Mouse (Mus musculus) liver, embryonic 12.5 days (tissue): ENCODE results near the gene Fam53b. TPM values are rescaled to one million over a fixed set of nuclear protein-coding genes. Genes with fewer than 3 reads are reported as not detected.

Source experiments
- ATAC-seq: fragments of 200-750 bp; cut with Nextera tagmentation; 2 replicates; pipeline ENCODE4 v1.8.0; 2017; ENCODE audit warnings: moderate number of reproducible peaks, mild to moderate bottlenecking, moderate library complexity
- H3K27ac ChIP-seq: fragments of 300-500 bp; sonication (generic); 2 replicates; pipeline ENCODE4 v1.5.1; 2016; ENCODE audit warnings: mild to moderate bottlenecking
- H3K27me3 ChIP-seq: fragments of 300-500 bp; sonication (generic); replicated peaks from 2 replicates; pipeline ENCODE4 v1.6.1; 2016; ENCODE audit warnings: mild to moderate bottlenecking, moderate library complexity
- H3K36me3 ChIP-seq: fragments of 300-500 bp; sonication (generic); 2 replicates; pipeline ENCODE4 v1.6.1; 2016; ENCODE audit warnings: mild to moderate bottlenecking, moderate library complexity
- H3K4me1 ChIP-seq: fragments of 300-500 bp; sonication (generic); 2 replicates; pipeline ENCODE4 v1.6.1; 2016
- H3K4me2 ChIP-seq: fragments of 300-500 bp; sonication (generic); 2 replicates; pipeline ENCODE4 v1.6.1; 2016; ENCODE audit warnings: mild to moderate bottlenecking, moderate library complexity
- H3K4me3 ChIP-seq: fragments of 300-500 bp; sonication (generic); 2 replicates; pipeline ENCODE4 v1.5.1; 2016; ENCODE audit warnings: mild to moderate bottlenecking, moderate library complexity
- H3K9ac ChIP-seq: fragments of 300-500 bp; sonication (generic); 2 replicates; pipeline ENCODE4 v1.6.1; 2016; ENCODE audit warnings: mild to moderate bottlenecking, moderate library complexity
- H3K9me3 ChIP-seq: fragments of 300-500 bp; sonication (generic); replicated peaks from 2 replicates; pipeline ENCODE4 v1.6.1; 2016; ENCODE audit warnings: mild to moderate bottlenecking, moderate library complexity
- WGBS: fragments of 180-500 bp; shearing (Covaris S2); methylation state at CpG from one replicate; pipeline ENCODE4 v1.1.7; 2016; ENCODE audit not compliant: insufficient replicate concordance; 5-methylcytosine and 5-hydroxymethylcytosine counted together
- polyA plus RNA-seq: library from polyadenylated mRNA; unstranded; fragments of >200 nt; fragmentation: Nextera tagmentation; extraction: Ambion mirVana; gene quantifications from 2 replicates; pipeline ENCODE4 v1.2.1, GENCODE M21; 2016

Fam53b gene
- polyA plus RNA-seq, 1 experiment from 2014 or later, result 28.8 TPM

DNA sequence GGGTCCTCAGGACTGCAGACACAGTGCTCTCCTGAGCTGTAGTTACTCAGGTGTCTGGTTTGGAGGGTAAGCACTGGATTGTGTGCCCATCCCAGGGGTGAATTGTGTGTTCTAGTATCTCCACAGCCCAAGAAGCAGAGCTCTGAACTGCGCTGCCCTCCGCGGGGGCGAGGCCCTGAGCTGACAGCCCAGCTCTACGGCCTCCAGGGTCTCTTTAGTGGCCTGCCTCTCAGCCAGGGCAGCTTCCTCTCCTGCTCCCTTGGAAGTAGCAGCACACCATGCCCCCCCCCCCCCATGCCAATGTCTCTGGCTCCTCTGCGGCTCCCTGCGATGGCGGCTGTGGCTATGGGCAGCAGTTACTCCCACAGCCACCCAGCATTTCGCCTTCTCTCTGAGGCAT lies 102.1 kb downstream of the Fam53b start:
- Histone ChIP-seq H3K36me3 (peaks cover 50% of the 10 kb centered on the region), H3K4me3 (no peak overlapping the region), H3K9me3 (no peaks in the 10 kb centered on the region), H3K27me3 (no peaks in the 10 kb centered on the region), H3K4me2 (0 out of 2 replicates have a peak overlapping the region, but pooled peaks have one; percentile 2), H3K4me1 (peaks cover 45% of the 10 kb centered on the region), H3K27ac (no peak overlapping the region), H3K9ac (no peak overlapping the region)
- 0 out of 2 replicates have a peak, but pooled peaks have one; percentile 5 for ATAC-seq
- WGBS, result 79% methylated on average over 9 of the region's 9 CpGs

DNA sequence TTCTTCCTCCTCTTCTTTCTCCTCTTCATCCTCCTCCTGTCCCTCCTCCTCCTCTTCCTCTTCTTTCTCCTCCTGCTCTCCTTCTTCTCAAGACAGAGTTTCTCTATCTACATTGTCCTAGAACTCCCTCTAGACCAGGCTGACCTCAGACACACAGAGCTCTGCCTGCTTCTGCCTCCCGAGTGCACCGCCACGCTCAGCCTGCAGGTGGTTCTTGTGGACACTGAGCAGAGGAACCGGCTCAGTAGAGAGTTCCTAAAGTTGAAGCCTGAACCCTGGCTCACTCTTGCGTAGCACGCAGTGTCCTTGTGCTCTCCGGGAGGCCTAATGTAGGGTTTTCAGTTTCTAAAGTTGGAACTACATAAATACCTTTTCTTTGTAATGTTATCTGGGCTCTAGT lies 108.6 kb downstream of the Fam53b start:
- Histone ChIP-seq H3K36me3 (no peaks in the 10 kb centered on the region), H3K4me1 (peaks cover 2% of the 10 kb centered on the region), H3K9ac (no peak overlapping the region), H3K27ac (no peak overlapping the region), H3K4me2 (no peak overlapping the region), H3K4me3 (no peak overlapping the region), H3K27me3 (no peaks in the 10 kb centered on the region), H3K9me3 (no peaks in the 10 kb centered on the region)
- peak; percentile 28; the same call in 1 of the 2 replicates for ATAC-seq
- WGBS, result 79% methylated on average over 7 of the region's 7 CpGs

DNA sequence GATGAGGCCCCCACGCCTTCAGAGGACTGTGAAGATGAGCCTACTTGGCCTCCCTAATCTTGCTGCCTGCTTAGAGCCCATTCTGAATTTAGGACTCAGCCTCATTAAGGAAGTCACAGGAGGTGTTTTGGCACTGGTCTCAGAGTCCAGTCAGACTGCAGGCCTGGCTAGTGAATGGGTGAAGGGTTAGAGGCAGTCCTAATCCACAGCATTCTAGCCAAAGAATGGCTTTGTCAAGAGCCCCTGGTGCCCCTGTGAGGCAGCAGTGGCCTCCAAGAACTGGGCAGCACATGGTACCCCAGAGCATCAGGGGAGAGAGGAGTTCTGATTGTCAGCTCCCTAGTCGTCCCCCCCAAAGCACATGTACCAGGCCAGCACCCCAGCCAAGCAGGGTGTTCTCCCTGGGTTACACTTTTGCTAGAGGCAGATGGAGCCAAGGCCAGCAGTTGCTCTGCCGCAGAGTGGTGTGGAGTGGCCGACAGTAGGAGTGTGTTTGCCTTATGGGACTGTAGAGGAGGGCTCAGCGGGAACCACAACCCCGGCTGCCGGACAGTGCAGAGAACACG lies 109.3 kb downstream of the Fam53b start:
- no peaks in the 10 kb centered on the region for H3K9me3 ChIP-seq
- no peak overlapping the region for H3K9ac ChIP-seq
- H3K4me1 ChIP-seq, result peaks cover 7% of the 10 kb centered on the region
- H3K4me2 ChIP-seq, result no peak overlapping the region
- no peaks in the 10 kb centered on the region for H3K27me3 ChIP-seq
- no peak overlapping the region for H3K27ac ChIP-seq
- no peaks in the 10 kb centered on the region for H3K36me3 ChIP-seq
- 79% methylated on average over 8 of the region's 8 CpGs for WGBS
- no peak overlapping the region for H3K4me3 ChIP-seq
- ATAC-seq, result no peak

DNA sequence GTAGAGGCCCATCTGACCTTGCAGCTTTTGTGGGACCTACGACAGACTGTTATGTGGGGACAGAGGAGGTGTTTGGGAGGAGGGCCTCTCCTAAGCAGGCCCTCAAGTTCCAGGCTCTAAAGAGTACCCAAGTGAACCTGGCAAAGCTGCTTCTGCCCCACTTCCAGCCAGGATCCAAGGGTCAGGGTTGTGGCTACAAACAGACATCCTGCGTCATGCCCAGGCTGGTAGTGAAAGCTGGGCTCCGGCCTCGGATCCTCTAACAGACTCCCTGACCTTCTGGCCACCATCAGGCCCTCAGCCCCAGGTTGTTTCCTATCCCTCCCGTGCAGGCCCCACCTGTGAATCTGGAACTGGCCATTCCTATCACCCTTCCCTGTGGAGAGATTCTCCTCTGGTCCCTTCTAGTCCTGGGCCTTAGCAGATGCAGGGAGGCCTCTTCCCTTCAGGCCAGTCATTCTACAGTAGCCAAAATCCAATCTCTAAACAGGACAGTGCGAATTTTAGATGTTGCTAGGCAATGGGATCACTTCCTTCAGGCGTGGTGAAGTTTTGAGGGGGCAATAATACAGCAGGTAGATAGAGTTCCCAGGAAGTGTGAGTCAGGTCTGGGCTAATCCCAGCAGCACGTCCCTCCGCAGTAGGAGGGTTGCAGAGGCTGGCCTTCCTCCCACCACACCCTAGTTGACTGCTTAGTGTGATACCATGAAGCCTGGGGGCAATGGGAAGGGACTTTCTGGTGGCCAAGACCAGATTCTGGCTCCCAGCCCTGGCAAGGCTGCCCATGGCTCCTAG lies 110.0 kb downstream of the Fam53b start:
- Histone ChIP-seq H3K36me3 (no peaks in the 10 kb centered on the region), H3K4me2 (no peak overlapping the region)
- 78% methylated on average over 9 of the region's 9 CpGs for WGBS

DNA sequence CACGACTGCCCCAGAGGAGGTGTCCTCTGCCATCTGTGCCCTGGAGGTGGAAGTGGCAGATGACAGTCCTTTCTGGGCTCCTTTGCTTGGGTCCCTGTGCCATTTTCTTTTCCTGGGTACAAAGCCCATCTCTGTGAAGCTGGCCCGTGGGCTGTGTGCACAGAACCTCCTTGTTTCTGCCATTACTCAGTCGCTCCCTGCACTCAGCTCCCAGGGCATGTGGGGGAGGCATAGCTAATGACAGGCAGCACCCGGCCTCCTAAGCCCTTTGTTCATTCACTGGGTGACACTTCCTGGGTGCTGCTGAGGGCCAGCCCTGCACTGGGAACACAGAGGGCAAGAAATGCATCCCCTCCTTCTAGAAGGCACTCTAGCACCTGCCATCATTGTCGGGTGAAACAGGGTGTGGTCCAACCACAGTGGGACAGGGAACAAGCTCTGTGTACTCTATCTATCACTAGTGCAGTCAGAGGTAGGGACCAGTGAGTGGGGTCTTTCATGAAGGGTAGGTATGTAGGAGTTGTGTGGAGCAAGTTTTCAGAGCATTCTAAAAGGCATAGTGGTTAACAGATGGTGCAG lies 111.1 kb downstream of the Fam53b start:
- no peak for ATAC-seq
- H3K9ac ChIP-seq, result no peak overlapping the region
- no peaks in the 10 kb centered on the region for H3K27me3 ChIP-seq
- no peaks in the 10 kb centered on the region for H3K36me3 ChIP-seq
- no peak overlapping the region for H3K4me2 ChIP-seq
- peaks cover 7% of the 10 kb centered on the region for H3K4me1 ChIP-seq
- H3K27ac ChIP-seq, result no peak overlapping the region
- 54% methylated on average over 5 of the region's 5 CpGs for whole genome bisulfite sequencing
- no peak overlapping the region for H3K4me3 ChIP-seq
- H3K9me3 ChIP-seq, result no peaks in the 10 kb centered on the region

More for the DNA sequence above, 110.0 kb downstream of the Fam53b start:
- no peak overlapping the region for H3K27ac ChIP-seq
- H3K9me3 ChIP-seq, result no peaks in the 10 kb centered on the region
- H3K4me3 ChIP-seq, result no peak overlapping the region
- no peak for ATAC-seq
- H3K27me3 ChIP-seq, result no peaks in the 10 kb centered on the region
- no peak overlapping the region for H3K9ac ChIP-seq
- H3K4me1 ChIP-seq, result peaks cover 7% of the 10 kb centered on the region

DNA sequence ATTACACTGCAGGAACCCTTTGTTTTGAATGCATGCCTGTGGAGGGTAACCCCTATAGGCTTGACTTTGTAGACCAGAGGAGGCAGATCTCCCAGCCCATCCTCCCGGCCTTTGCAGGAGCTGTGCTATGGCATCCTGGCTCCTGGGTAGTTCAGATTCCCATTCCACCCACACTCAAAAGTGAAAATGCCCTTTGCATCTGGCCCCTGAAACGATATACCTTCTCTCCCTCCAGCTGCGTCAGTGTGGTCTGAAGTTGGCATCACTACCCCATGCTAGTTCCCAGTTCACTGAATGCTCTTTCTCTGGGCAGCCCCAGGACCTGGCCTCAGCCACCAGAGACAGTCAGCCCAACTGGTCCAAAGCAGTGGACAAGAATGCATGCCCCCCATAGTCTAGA lies 111.7 kb downstream of the Fam53b start:
- no peaks in the 10 kb centered on the region for H3K9me3 ChIP-seq
- no peaks in the 10 kb centered on the region for H3K27me3 ChIP-seq
- no peak overlapping the region for H3K9ac ChIP-seq
- WGBS, result 68% methylated on average over 3 of the region's 3 CpGs
- ATAC-seq, result no peak
- no peak overlapping the region for H3K4me2 ChIP-seq
- no peak overlapping the region for H3K27ac ChIP-seq
- H3K4me1 ChIP-seq, result peaks cover 7% of the 10 kb centered on the region
- H3K36me3 ChIP-seq, result no peaks in the 10 kb centered on the region
- no peak overlapping the region for H3K4me3 ChIP-seq

DNA sequence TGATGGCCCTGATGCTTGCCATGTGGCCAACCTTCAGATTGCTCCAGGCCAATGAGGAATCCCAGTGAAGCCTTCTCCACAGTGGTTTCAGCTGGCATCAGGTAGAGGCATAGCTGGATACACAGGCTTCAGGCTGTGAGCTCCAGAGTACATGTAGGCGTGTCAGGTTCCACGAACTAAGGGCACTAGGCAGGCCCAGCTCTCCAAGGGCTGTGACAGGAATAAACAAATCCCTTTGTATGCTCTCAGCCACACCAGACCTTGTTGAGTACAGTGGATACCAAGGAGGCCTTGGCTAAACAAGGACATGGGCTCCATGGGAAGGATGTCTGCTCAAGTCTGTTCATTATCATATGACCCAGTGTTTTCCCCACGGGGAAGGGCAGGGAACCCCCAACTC lies 112.3 kb downstream of the Fam53b start:
- H3K36me3 ChIP-seq, result no peaks in the 10 kb centered on the region
- H3K4me1 ChIP-seq, result peaks cover 7% of the 10 kb centered on the region
- no peak overlapping the region for H3K9ac ChIP-seq
- no peak for ATAC-seq
- H3K4me3 ChIP-seq, result no peak overlapping the region
- no peak overlapping the region for H3K27ac ChIP-seq
- no peaks in the 10 kb centered on the region for H3K27me3 ChIP-seq
- no peak overlapping the region for H3K4me2 ChIP-seq
- 78% methylated on average over 3 of the region's 3 CpGs for WGBS
- no peaks in the 10 kb centered on the region for H3K9me3 ChIP-seq

DNA sequence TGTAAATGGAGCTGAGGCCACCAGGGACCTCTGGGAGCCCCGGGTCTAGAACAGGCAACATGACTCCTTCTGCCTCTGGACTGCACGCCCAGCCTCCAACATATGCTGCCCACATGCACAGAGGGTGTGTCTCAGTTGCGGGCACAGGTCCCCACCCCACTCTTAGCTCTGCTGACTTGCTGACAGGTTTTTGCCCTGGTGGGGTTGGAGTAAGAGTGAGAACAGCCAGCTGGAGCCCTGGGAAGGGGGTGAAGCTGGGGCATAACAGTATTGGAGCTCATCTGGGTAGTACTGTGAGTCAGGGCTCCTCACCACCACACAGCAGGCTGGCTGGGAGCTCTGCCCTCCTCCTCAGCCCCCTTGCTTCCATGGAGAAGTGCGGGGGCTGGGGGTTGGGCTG lies 113.6 kb downstream of the Fam53b start:
- H3K4me1 ChIP-seq, result peaks cover 7% of the 10 kb centered on the region
- H3K27ac ChIP-seq, result no peak overlapping the region
- H3K4me2 ChIP-seq, result no peak overlapping the region
- ATAC-seq, result peak; percentile 19; the same call in 1 of the 2 replicates
- no peaks in the 10 kb centered on the region for H3K36me3 ChIP-seq
- no peaks in the 10 kb centered on the region for H3K27me3 ChIP-seq
- no peak overlapping the region for H3K9ac ChIP-seq
- H3K9me3 ChIP-seq, result no peaks in the 10 kb centered on the region
- 65% methylated on average over 4 of the region's 4 CpGs for WGBS
- H3K4me3 ChIP-seq, result no peak overlapping the region

DNA sequence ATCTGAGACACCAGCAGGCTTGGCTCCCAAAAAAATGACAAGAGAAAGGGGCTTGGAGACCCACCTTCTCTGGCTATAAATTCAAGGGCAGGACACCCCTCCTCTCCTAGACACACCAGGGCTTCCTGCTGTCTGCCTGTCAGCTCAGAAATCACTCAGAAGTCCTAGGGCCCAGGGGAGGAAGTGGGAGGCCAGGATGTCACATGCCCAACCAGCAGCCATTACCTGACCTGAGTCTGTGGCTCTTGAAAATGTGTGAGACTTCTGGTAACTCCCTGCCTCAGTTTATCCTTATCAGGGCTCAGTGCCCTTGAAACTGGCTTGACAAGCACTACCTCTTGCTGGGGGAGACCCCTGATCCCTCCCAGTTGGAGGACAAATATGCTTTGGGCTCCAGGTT lies 114.0 kb downstream of the Fam53b start:
- Histone ChIP-seq H3K9ac (no peak overlapping the region), H3K4me3 (no peak overlapping the region), H3K4me2 (no peak overlapping the region), H3K9me3 (no peaks in the 10 kb centered on the region), H3K36me3 (no peaks in the 10 kb centered on the region), H3K4me1 (peaks cover 7% of the 10 kb centered on the region), H3K27ac (no peak overlapping the region), H3K27me3 (no peaks in the 10 kb centered on the region)
- ATAC-seq, result no peak

DNA sequence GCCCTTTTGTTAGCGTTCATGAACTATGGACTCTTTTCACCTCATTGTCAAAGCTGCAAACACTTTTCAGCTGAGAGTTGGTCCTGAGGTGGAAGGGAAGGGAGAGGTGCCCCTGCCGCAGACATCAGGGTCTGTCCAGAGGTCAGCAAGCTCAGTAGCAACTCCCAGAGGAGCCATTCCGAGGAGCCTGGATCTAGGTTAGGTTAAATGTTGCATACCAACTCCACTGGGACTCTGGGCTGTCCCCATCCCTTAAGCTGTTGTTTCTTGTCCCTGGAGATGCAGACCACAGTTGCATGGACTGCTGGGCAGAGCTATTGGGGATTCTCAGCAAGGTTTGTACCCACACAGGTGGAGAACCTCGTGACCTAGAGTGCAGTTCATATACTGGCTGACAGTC lies 114.5 kb downstream of the Fam53b start:
- no peaks in the 10 kb centered on the region for H3K9me3 ChIP-seq
- H3K27ac ChIP-seq, result no peak overlapping the region
- 59% methylated on average over 4 of the region's 4 CpGs for WGBS
- no peak overlapping the region for H3K9ac ChIP-seq
- no peaks in the 10 kb centered on the region for H3K27me3 ChIP-seq
- H3K4me1 ChIP-seq, result peaks cover 7% of the 10 kb centered on the region
- ATAC-seq, result no peak
- H3K4me3 ChIP-seq, result no peak overlapping the region
- no peaks in the 10 kb centered on the region for H3K36me3 ChIP-seq
- H3K4me2 ChIP-seq, result no peak overlapping the region

- Histone ChIP-seq H3K4me3 (no peak overlapping the region), H3K9me3 (no peaks in the 10 kb centered on the region), H3K4me2 (no peak overlapping the region), H3K9ac (no peak overlapping the region), H3K4me1 (peaks cover 7% of the 10 kb centered on the region), H3K27ac (no peak overlapping the region), H3K36me3 (no peaks in the 10 kb centered on the region), H3K27me3 (no peaks in the 10 kb centered on the region)
- no peak for ATAC-seq
- WGBS, result 48% methylated on average over 4 of the region's 4 CpGs
These were observed 114.9 kb downstream of the Fam53b start for GRCm38 (mm10) chr7:132698737-132699136.

DNA sequence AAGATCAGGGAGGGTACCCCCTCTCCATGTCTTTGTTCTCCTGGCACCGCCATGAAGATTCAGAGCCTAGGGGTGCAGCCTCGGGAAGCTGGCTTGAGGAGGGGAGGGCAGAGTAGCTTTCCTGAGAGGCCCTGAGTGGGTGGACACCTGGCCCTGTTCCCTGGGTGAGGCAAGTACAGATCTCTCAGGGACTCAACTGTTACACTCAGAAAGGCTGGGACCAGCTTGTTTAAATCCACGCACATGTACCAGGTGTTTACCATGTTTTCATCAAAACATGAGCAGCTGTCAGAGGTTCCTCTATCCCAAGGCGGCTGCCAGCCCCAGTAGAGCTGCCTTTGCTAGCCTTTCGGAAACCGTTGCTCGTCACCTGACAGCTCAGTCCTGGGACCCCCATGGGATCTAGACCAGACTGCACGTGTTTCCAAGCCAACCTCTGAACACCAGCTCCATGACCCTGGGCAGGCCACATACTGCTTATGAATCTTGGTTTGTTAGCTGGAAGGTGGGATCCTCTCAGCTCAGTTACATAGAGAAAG lies 116.4 kb downstream of the Fam53b start:
- Histone ChIP-seq H3K4me1 (peaks cover 7% of the 10 kb centered on the region), H3K9ac (no peak overlapping the region), H3K36me3 (no peaks in the 10 kb centered on the region), H3K27me3 (no peaks in the 10 kb centered on the region), H3K9me3 (no peaks in the 10 kb centered on the region), H3K27ac (no peak overlapping the region), H3K4me2 (no peak overlapping the region), H3K4me3 (no peak overlapping the region)
- WGBS, result 77% methylated on average over 8 of the region's 8 CpGs
- ATAC-seq, result no peak
